Mouse (Mus musculus) midbrain, embryonic 11.5 days (tissue): ENCODE measurements around the gene Rhebl1. TPM values are rescaled to one million over a fixed set of nuclear protein-coding genes. Genes with fewer than 3 reads are reported as not detected.

Experiments used
- ATAC-seq: fragments of 200-750 bp; cut with Nextera tagmentation; 2 replicates; pipeline ENCODE4 v1.8.0; 2017; ENCODE audit warnings: moderate TSS enrichment, moderate library complexity; ENCODE audit not compliant: low FRiP score
- DNase-seq: peaks from one replicate; pipeline ENCODE4 v3.0.0; 2015; ENCODE audit warnings: low spot score; ENCODE audit errors: missing footprints
- H3K27ac ChIP-seq: fragments of 300-500 bp; sonication (generic); 2 replicates; pipeline ENCODE4 v1.5.1; 2014; ENCODE audit warnings: low read depth, low read length
- H3K27me3 ChIP-seq: fragments of 300-500 bp; sonication (generic); 2 replicates; pipeline ENCODE4 v1.6.1; 2014; ENCODE audit warnings: mild to moderate bottlenecking, low read length, moderate library complexity, mixed read lengths; ENCODE audit not compliant: control insufficient read depth, insufficient read depth
- H3K36me3 ChIP-seq: fragments of 300-500 bp; sonication (generic); 2 replicates; pipeline ENCODE4 v1.6.1; 2014; ENCODE audit warnings: mild to moderate bottlenecking, low read length, moderate library complexity, mixed read lengths; ENCODE audit not compliant: control insufficient read depth, insufficient read depth
- H3K4me1 ChIP-seq: fragments of 300-500 bp; sonication (generic); 2 replicates; pipeline ENCODE4 v1.6.1; 2014; ENCODE audit warnings: low read length; ENCODE audit not compliant: control insufficient read depth, insufficient read depth
- H3K4me2 ChIP-seq: fragments of 300-500 bp; sonication (generic); 2 replicates; pipeline ENCODE4 v1.6.1; 2014; ENCODE audit warnings: mild to moderate bottlenecking, moderate library complexity
- H3K4me3 ChIP-seq: fragments of 300-500 bp; sonication (generic); 2 replicates; pipeline ENCODE4 v1.5.1; 2014; ENCODE audit warnings: low read depth, low read length
- H3K9ac ChIP-seq: fragments of 300-500 bp; sonication (generic); 2 replicates; pipeline ENCODE4 v1.6.1; 2014; ENCODE audit warnings: low read length
- H3K9me3 ChIP-seq: fragments of 300-500 bp; sonication (generic); 2 replicates; pipeline ENCODE4 v1.6.1; 2016; ENCODE audit warnings: low read length; ENCODE audit not compliant: control insufficient read depth
- WGBS: fragments of 180-500 bp; shearing (Covaris S2); extraction: QIAGEN DNeasy Blood & Tissue Kit; methylation state at CpG from one replicate; pipeline ENCODE4 v1.1.7; 2014; 5-methylcytosine and 5-hydroxymethylcytosine counted together
- polyA plus RNA-seq: library from polyadenylated mRNA; unstranded; fragments of >200 nt; fragmentation: Nextera tagmentation; extraction: Ambion mirVana; gene quantifications from 2 replicates; pipeline ENCODE4 v1.2.1, GENCODE M21; 2014

Rhebl1 gene
- polyA plus RNA-seq, 1 experiment from 2014 or later: 14.2 TPM

GRCm38 (mm10) chr15:98849165-98849564, 45.2 kb downstream of the Rhebl1 start:
- Histone ChIP-seq H3K36me3 (peaks cover 76% of the 10 kb centered on the region), H3K4me3 (no peak overlapping the region), H3K27ac (no peak overlapping the region), H3K9ac (no peak overlapping the region), H3K4me2 (no peak overlapping the region), H3K27me3 (no peaks in the 10 kb centered on the region), H3K4me1 (no peaks in the 10 kb centered on the region), H3K9me3 (no peaks in the 10 kb centered on the region)
- ATAC-seq (no peak), DNase-seq (no peak)
- 95% methylated on average over 11 of the region's 11 CpGs for WGBS

- H3K27ac ChIP-seq: no peak overlapping the region
- WGBS: 87% methylated on average over 8 of the region's 8 CpGs
- H3K4me3 ChIP-seq: no peak overlapping the region
- DNase-seq: no peak
- no peaks in the 10 kb centered on the region for H3K27me3 ChIP-seq
- ATAC-seq: no peak
- H3K9ac ChIP-seq: no peak overlapping the region
- H3K36me3 ChIP-seq: peaks cover 70% of the 10 kb centered on the region
- no peaks in the 10 kb centered on the region for H3K9me3 ChIP-seq
- H3K4me1 ChIP-seq: no peaks in the 10 kb centered on the region
- no peak overlapping the region for H3K4me2 ChIP-seq
Observed at GRCm38 (mm10) chr15:98846140-98846539, 48.2 kb downstream of the Rhebl1 start.

- 97% methylated on average over 2 of the region's 2 CpGs for WGBS
- Histone ChIP-seq H3K9ac (no peak overlapping the region), H3K4me1 (no peaks in the 10 kb centered on the region), H3K27me3 (no peaks in the 10 kb centered on the region), H3K4me3 (no peak overlapping the region), H3K4me2 (no peak overlapping the region), H3K9me3 (no peaks in the 10 kb centered on the region), H3K27ac (no peak overlapping the region), H3K36me3 (peaks cover 75% of the 10 kb centered on the region)
- ATAC-seq: no peak
- no peak for DNase-seq
Observed at GRCm38 (mm10) chr15:98845149-98845548, 49.2 kb downstream of the Rhebl1 start.

GRCm38 (mm10) chr15:98843595-98844223, 50.6 kb downstream of the Rhebl1 start:
- Histone ChIP-seq H3K4me3 (no peak overlapping the region), H3K4me2 (no peak overlapping the region), H3K9me3 (no peaks in the 10 kb centered on the region), H3K27me3 (no peaks in the 10 kb centered on the region), H3K9ac (no peak overlapping the region), H3K36me3 (peaks cover 78% of the 10 kb centered on the region), H3K4me1 (no peaks in the 10 kb centered on the region), H3K27ac (no peak overlapping the region)
- DNase-seq: no peak
- 89% methylated on average over 11 of the region's 11 CpGs for WGBS
- no peak for ATAC-seq

GRCm38 (mm10) chr15:98839671-98840585, 54.4 kb downstream of the Rhebl1 start:
- H3K9ac ChIP-seq: no peak overlapping the region
- H3K9me3 ChIP-seq: no peaks in the 10 kb centered on the region
- 97% methylated on average over 30 of the region's 30 CpGs for WGBS

GRCm38 (mm10) chr15:98839161-98839560, 55.2 kb downstream of the Rhebl1 start:
- ATAC-seq: no peak
- H3K36me3 ChIP-seq: peaks cover 70% of the 10 kb centered on the region

More at GRCm38 (mm10) chr15:98839671-98840585, 54.4 kb downstream of the Rhebl1 start:
- H3K4me3 ChIP-seq: no peak overlapping the region
- H3K36me3 ChIP-seq: peaks cover 73% of the 10 kb centered on the region
- H3K4me1 ChIP-seq: no peaks in the 10 kb centered on the region
- no peak overlapping the region for H3K27ac ChIP-seq
- DNase-seq (no peak), ATAC-seq (no peak)
- no peaks in the 10 kb centered on the region for H3K27me3 ChIP-seq
- H3K4me2 ChIP-seq: no peak overlapping the region

GRCm38 (mm10) chr15:98837743-98838103, 56.6 kb downstream of the Rhebl1 start:
- no peaks in the 10 kb centered on the region for H3K27me3 ChIP-seq
- H3K36me3 ChIP-seq: peaks cover 70% of the 10 kb centered on the region
- ATAC-seq (no peak), DNase-seq (no peak)
- no peak overlapping the region for H3K4me2 ChIP-seq
- H3K27ac ChIP-seq: no peak overlapping the region
- H3K4me3 ChIP-seq: no peak overlapping the region
- no peak overlapping the region for H3K9ac ChIP-seq
- H3K4me1 ChIP-seq: no peaks in the 10 kb centered on the region
- 76% methylated on average over 4 of the region's 4 CpGs for WGBS
- no peaks in the 10 kb centered on the region for H3K9me3 ChIP-seq

More at GRCm38 (mm10) chr15:98839161-98839560, 55.2 kb downstream of the Rhebl1 start:
- H3K4me2 ChIP-seq: no peak overlapping the region
- WGBS: 94% methylated on average over 14 of the region's 14 CpGs
- no peak overlapping the region for H3K4me3 ChIP-seq
- no peak for DNase-seq
- no peak overlapping the region for H3K27ac ChIP-seq
- H3K9ac ChIP-seq: no peak overlapping the region
- no peaks in the 10 kb centered on the region for H3K4me1 ChIP-seq
- no peaks in the 10 kb centered on the region for H3K27me3 ChIP-seq
- no peaks in the 10 kb centered on the region for H3K9me3 ChIP-seq

GRCm38 (mm10) chr15:98837006-98837742, 57.2 kb downstream of the Rhebl1 start:
- no peaks in the 10 kb centered on the region for H3K4me1 ChIP-seq
- H3K9me3 ChIP-seq: no peaks in the 10 kb centered on the region
- WGBS: 93% methylated on average over 21 of the region's 21 CpGs
- ATAC-seq (no peak), DNase-seq (no peak)
- no peak overlapping the region for H3K4me2 ChIP-seq
- peaks cover 65% of the 10 kb centered on the region for H3K36me3 ChIP-seq
- H3K27me3 ChIP-seq: no peaks in the 10 kb centered on the region
- H3K9ac ChIP-seq: no peak overlapping the region
- H3K4me3 ChIP-seq: no peak overlapping the region
- H3K27ac ChIP-seq: no peak overlapping the region

GRCm38 (mm10) chr15:98835291-98835690, 59.0 kb downstream of the Rhebl1 start:
- Histone ChIP-seq H3K27ac (no peak overlapping the region), H3K9ac (no peak overlapping the region), H3K4me3 (no peak overlapping the region), H3K27me3 (no peaks in the 10 kb centered on the region), H3K9me3 (no peaks in the 10 kb centered on the region), H3K4me1 (no peaks in the 10 kb centered on the region), H3K36me3 (peaks cover 48% of the 10 kb centered on the region), H3K4me2 (no peak overlapping the region)
- DNase-seq (no peak), ATAC-seq (no peak)
- 93% methylated on average over 14 of the region's 14 CpGs for WGBS
